Mouse (Mus musculus) G1E (cell line): ENCODE data around the gene Begain.

Source experiments
- CTCF ChIP-seq: IDR thresholded peaks from 2 replicates; pipeline ENCODE4 v1.5.1; 2012; ENCODE audit warnings: low read depth, low read length, inconsistent platforms, mixed read lengths
- GATA1 ChIP-seq: IDR thresholded peaks from 2 replicates; pipeline ENCODE4 v1.6.1; 2012; ENCODE audit warnings: borderline replicate concordance, low read length, inconsistent platforms, mixed read lengths
- GATA2 ChIP-seq: IDR thresholded peaks from 2 replicates; pipeline ENCODE4 v1.6.1; 2012; ENCODE audit warnings: low read depth, low read length, inconsistent platforms, borderline replicate concordance
- POLR2AphosphoS5 ChIP-seq: IDR thresholded peaks from 2 replicates; pipeline ENCODE4 v1.6.1; 2012; ENCODE audit warnings: low read depth, low read length, inconsistent platforms; ENCODE audit not compliant: insufficient replicate concordance
- TAL1 ChIP-seq: conservative IDR thresholded peaks from 2 replicates; pipeline ENCODE4 v1.6.1; 2012; ENCODE audit warnings: low read depth, low read length, inconsistent platforms, mixed read lengths

DNA sequence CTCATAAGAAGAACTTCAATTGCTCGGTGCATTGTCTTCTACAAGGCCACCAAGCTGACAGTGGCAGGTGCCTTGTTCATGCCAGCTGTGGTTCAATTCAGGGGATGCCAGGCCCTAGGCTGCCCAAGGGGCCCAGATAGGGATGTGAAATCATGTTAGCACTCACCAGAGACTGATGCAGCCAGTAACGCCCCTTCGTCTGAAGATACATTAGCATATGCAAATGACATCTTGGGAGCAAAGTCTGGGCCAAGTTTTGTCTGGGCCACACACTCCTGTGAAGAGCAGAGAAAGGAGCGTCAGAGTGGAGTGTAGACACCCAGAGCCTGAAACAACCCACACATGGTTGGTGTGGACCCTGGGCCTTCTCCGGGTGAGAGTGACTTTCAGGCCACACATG is 17.0 kb upstream of the Begain start:
- TF ChIP-seq CTCF (no peak), TAL1 (no peak), GATA1 (no peak), POLR2AphosphoS5 (no peak), GATA2 (no peak)
